Mouse (Mus musculus) thymus, postnatal 14 days (tissue): Measurements from ENCODE around the gene Wdr89.

Source experiments
- DNase-seq: peaks from one replicate; pipeline ENCODE4 v3.0.0; 2021

Gene Wdr89

GRCm38 (mm10) chr12:75666939-75667338, 2.4 kb downstream of the Wdr89 start:
- no peak for DNase-seq

- DNase-seq = no peak
Observed at GRCm38 (mm10) chr12:75664516-75664810, 4.9 kb downstream of the Wdr89 start.

GRCm38 (mm10) chr12:75663646-75664515, 5.5 kb downstream of the Wdr89 start:
- no peak for DNase-seq

DNA sequence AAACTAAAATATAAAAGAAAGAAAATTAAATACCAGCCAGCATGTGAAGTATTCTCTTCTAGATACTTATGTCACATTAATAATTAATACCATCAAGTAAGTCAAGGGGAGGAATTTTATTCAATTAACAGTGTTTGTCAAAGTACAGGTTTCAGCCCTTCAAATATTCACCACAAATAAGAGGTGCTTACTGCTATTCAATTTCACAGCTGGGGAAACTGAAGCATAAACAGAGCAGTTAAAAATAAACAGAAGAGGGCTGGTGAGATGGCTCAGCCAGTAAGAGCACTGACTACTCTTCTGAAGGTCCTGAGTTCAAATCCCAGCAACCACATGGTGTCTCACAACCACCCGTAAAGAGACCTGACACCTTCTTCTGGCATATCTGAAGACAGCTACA, 7.0 kb downstream of the Wdr89 start:
- no peak for DNase-seq

DNA sequence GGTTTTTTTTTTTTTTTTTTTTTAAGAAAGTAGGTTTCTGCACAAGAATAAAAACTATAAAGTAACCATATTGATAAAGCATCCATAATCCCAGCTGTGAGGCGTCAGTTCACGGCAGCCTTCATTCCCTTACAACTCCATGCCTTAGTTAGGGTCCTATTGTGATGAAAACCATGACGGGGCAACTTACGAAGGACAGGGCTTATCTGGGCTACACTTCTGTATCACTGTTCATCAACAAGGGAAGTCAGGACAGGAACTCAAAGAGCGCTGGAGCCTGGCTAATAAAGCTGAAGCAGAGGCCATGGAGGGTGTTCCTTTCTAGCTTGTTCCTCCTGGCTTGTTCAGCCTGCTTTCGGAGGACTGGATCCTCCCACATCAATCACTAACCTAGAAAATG, 10.9 kb downstream of the Wdr89 start:
- no peak for DNase-seq

DNA sequence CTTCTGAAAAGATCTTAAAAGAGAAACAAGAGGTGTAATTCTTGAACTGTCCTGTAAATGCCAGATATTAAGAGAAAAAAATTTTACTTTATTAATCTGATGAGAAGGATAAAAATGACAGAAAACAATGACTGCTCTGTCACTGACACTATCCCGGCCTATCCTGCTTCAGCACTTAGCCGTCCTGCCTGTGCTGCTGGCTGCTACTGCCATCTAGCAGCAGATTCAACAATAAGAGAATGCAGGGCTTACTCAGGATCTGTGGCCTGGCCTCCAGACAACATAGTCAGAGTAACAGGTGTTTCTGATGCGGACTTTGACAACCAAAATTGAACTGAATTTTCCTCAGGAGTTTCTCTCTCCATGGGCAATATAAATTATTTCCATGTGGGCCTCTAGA, 12.8 kb downstream of the Wdr89 start:
- DNase-seq = peak; percentile 13

DNA sequence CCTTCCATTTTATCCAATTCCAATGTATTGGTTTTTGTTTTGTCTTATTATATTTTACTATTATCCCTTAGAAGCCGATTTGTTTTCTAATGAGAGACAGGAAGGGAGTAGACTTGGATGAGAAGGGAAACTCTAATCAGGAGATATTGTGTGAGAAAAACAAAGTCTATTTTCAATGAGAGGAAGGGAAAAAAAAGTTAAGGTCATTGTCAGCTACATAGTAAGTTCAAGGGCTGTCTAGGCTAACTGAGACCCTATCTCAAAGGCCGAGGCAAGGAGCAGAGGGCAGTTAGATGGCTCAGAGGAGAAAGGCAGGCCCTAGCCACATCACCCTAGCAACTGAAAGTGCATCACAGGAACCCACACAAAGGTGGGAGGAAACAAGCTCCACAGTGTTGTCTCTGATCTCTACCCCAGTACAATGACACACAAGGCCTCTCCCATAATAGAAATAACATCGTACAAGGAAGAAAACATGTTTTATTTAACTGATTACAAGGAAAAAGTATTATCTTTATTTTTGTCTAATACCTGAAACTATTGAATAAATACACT, 15.0 kb downstream of the Wdr89 start:
- no peak for DNase-seq

- no peak for DNase-seq
Observed at GRCm38 (mm10) chr12:75649706-75650093, 19.6 kb downstream of the Wdr89 start.

GRCm38 (mm10) chr12:75649058-75649705, 20.2 kb downstream of the Wdr89 start:
- no peak for DNase-seq

DNA sequence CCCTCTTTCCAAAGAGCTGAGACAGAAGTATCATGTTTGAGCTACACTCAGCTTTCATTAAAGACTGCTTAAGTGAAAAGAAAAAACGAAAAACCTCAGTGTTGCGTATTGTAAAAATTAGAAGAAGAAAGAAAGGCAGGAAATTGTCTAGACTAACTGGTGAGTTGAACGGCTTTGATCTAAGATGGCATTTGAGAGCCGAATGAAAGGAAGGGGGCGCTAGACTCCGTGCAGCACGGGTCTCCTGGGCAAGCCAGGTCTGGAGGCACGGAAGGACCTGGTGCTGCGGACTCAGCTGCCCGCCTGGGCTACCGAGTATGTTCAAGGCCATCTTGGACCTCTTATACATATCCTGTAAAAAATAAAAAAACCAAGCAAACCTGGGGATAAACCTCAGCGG, 21.1 kb downstream of the Wdr89 start:
- peak; percentile 26 for DNase-seq

DNA sequence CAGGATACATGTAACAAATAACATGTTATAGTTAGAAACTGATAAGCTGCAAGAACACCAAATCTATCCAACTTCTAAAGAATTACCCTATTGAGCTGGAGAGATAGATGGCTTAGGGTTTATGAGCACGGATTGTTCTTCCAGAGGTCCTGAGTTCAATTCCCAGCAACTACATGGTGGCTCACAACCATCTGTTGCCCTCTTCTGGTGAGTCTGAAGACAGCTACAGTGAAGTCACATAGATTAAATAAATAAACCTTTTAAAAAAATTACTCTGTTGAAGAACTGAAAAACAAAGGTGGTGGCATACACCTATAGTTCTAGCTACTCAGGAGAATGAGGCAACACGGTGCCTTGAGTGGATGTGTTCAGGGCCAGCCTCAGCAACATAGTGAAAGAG, 21.7 kb downstream of the Wdr89 start:
- no peak for DNase-seq

DNA sequence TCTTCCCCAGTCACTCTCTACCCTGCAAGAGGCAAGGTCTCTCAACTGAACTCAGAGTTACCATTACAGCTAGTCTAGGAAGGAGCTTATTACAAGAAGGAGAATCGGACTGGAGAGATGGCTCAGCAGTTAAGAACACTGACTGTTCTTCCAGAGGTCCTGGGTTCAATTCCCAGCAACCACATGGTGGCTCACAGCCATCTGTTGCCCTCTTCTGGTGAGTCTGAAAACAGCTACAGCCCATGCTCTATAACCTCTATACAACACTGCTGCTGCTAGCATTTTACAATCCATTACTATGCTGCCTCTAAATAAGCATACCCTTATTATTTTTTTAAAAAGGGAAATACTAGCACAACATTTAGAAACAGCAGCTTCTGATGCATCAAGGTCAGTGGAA, 23.6 kb downstream of the Wdr89 start:
- peak; percentile 14 for DNase-seq

- DNase-seq = no peak
Observed at GRCm38 (mm10) chr12:75641726-75642125, 27.6 kb downstream of the Wdr89 start.

- DNase-seq = no peak
Observed at GRCm38 (mm10) chr12:75638345-75638744, 31.0 kb downstream of the Wdr89 start.

DNA sequence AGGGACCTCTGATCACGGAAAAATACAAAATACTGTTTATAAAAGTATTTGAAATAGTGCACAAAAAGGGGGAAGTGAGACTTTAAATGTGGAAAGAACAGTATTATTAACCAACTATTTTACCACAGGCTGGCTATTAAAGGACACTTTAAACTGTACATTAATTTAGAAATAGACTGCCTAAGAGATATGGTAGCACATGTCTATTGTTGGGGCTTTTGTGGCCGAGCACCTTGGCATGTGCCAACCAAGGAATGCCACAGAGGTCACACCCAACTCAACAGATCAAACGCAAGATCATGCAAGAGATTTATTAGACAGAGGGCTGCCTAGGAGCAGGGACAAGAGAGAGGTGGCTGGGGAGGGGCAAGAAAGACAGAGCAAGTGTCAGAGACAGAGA, 32.2 kb downstream of the Wdr89 start:
- DNase-seq = no peak

- DNase-seq = no peak
Observed at GRCm38 (mm10) chr12:75635771-75636430, 33.4 kb downstream of the Wdr89 start.

GRCm38 (mm10) chr12:75629618-75630017, 39.7 kb downstream of the Wdr89 start:
- no peak for DNase-seq

- DNase-seq = no peak
Observed at GRCm38 (mm10) chr12:75623292-75623691, 46.0 kb downstream of the Wdr89 start.

GRCm38 (mm10) chr12:75622835-75623234, 46.5 kb downstream of the Wdr89 start:
- no peak for DNase-seq

DNA sequence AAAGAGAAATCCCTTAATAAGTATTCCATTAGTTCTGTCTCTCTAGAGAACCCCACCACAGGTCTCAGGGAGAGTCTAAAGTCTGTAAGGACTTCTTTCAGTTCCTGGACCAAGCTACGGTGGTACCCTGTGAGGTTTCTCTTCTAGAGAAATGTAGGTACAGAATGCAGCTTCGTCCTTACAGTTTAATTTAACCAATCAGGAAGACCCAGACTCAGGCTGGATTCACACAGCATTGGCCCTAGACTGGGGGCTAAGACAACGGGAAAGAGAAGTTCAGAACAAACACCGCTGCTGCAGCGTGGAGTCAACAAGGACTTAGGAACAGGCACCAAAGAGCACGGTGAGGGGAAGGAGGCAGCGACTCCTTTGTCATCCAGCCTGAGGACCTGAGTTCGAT, 52.5 kb downstream of the Wdr89 start:
- no peak for DNase-seq

DNA sequence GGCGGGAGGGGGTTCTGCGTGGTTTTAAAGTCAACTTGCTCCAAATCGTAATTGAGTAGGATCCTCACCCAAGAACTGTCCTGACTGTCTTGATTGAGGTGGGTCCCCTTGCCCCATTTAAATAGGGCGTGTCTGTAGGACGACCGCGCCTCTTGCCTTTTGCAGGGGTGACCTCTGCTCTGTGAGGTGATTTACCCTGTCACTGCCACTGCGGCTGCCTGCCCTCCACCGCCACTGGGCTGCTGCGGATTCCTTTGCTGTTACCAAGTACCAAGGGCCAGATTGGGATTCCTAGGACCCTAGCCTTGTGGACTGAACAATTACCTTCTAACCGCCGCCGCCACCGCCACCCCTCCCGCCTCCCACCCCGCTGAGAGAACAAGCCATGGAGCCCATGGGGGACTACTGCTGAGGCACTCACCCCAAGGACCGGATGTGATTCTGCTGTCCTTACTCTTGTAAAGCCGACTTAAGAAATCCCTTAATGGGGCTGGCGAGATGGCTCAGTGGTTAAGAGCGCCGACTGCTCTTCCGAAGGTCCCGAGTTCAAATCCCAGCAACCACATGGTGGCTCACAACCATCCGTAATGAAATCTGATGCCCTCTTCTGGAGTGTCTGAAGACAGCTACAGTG, 53.1 kb downstream of the Wdr89 start:
- peak; percentile 9 for DNase-seq

DNA sequence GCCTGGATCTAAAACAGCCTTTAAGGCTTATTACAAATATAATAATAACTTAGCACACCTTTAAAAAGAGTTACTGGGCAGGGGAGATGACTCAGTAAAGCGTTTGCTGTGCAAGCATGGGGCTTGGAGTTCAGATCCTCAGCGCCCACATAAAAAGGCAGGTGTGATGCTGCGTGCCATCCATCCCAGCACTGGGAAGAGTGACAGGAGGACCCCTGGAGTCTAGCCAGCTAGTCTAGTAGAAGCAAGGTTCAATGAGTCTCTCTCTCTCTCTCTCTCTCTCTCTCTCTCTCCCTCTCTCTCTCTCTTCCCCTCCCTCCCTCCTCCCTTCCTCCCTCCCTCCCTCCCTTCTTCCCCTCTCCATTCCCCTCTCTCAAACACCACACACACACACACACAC, 53.8 kb downstream of the Wdr89 start:
- no peak for DNase-seq

GRCm38 (mm10) chr12:75612711-75613110, 56.6 kb downstream of the Wdr89 start:
- no peak for DNase-seq
